Mouse (Mus musculus) inflammation-experienced regulatory T-cells (primary cell): ENCODE measurements around the gene Cbr4. TPM values are rescaled to one million over a fixed set of nuclear protein-coding genes. Genes with fewer than 3 reads are reported as not detected.

Experiments used
- polyA plus RNA-seq, 2 experiments: library from polyadenylated mRNA; unstranded; fragments of 100-300 nt; shearing (Covaris generic); gene quantifications; one replicate each; pipeline ENCODE4 v1.2.1; 2017

Cbr4 gene
- polyA plus RNA-seq: 10 to 100 TPM; 13.9 to 17.7 TPM

GRCm38 (mm10) chr8:61487597-61488156, at the start of gene Cbr4:
TSS of gene Cbr4 (plus strand) at chr8:61487734.

